Mouse (Mus musculus): ENCODE measurements at regions not wholly inside any gene's neighbourhood (a gene's known extent, or its start where the extent isn't known, plus 50 kb on each side); places are given as distances from the start of the nearest gene placed in this dataset.
"Not testable (repeated sequence)": the region's sequence is repeated elsewhere in the genome, so short reads cannot be mapped to it uniquely, and the experiment has no call there.

DNA sequence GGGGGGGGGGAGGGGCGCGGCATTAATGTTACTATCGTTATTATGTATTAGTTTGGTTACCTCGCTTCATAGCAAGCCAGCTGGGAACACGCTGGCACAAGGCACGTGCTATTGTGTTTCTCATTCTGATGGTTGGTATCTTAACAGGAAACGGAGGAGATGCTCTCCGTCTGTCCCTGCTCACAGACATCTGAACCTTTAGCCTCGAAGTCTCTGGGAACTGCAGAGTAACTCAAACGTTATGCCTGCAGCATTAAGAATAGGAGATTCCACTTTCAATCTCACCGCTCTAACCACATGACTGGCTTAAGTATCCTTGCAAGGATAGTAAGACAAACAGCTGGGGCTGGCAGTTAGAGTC lies 80.0 kb downstream of the Nfkbiz start:
- 80% methylated on average over 11 of the region's 11 CpGs for WGBS
- H3K4me3 ChIP-seq (ENCODE audit: insufficient read depth, low read depth, low read length): no peak overlapping the region
- no peak overlapping the region for H3K27ac ChIP-seq (ENCODE audit: insufficient read depth, low read depth, low read length)

GRCm38 (mm10) chr16:55757952-55758706 lies 80.6 kb downstream of the Nfkbiz start:
- H3K4me1 ChIP-seq (ENCODE audit: control insufficient read depth, insufficient read depth, low read length): no peaks in the 10 kb centered on the region
- TF ChIP-seq CTCF (IDR thresholded peaks at IDR 0.05; ENCODE audit: insufficient read depth, low read depth, low read length) (no peak), POLR2A (IDR thresholded peaks at IDR 0.05; ENCODE audit: insufficient read depth, low read depth, low read length) (no peak)
- no peak overlapping the region for H3K4me3 ChIP-seq (ENCODE audit: insufficient read depth, low read depth, low read length)
- 57% methylated on average over 5 of the region's 5 CpGs for WGBS
- no peak overlapping the region for H3K27ac ChIP-seq (ENCODE audit: insufficient read depth, low read depth, low read length)

More for the DNA sequence above, 80.0 kb downstream of the Nfkbiz start:
- no peaks in the 10 kb centered on the region for H3K4me1 ChIP-seq (ENCODE audit: control insufficient read depth, insufficient read depth, low read length)
- no peak for TF ChIP-seq CTCF (IDR thresholded peaks at IDR 0.05; ENCODE audit: insufficient read depth, low read depth, low read length)
- TF ChIP-seq POLR2A (IDR thresholded peaks at IDR 0.05; ENCODE audit: insufficient read depth, low read depth, low read length): no peak

DNA sequence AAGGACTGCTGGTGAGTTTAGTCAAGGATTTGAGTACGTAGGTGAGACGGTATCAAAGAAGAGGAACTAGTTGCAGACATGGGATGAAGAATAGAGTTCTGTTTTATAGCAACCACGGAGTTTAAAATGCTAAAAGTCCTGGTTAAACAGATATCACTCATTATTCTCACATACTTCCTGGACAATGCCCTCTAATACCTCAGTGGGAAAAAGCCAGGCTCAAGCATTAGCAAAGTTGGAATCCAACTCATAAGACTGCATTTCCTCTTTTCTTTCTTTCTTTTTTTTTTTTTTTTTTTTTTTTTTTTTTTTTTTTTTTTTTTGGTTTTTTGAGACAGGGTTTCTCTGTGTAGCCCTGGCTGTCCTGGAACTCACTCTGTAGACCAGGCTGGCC lies 81.3 kb downstream of the Nfkbiz start:
- H3K4me3 ChIP-seq (ENCODE audit: insufficient read depth, low read depth, low read length); H3K4me1 ChIP-seq (ENCODE audit: control insufficient read depth, insufficient read depth, low read length); H3K27ac ChIP-seq (ENCODE audit: insufficient read depth, low read depth, low read length): not testable (repeated sequence)
- WGBS: 90% methylated on average over 3 of the region's 3 CpGs

- WGBS: 88% methylated on average over 15 of the region's 15 CpGs
- Histone ChIP-seq H3K4me3 (ENCODE audit: insufficient read depth, low read depth, low read length) (no peak overlapping the region), H3K27ac (ENCODE audit: insufficient read depth, low read depth, low read length) (no peak overlapping the region), H3K4me1 (ENCODE audit: control insufficient read depth, insufficient read depth, low read length) (no peaks in the 10 kb centered on the region)
- no peak for TF ChIP-seq CTCF (IDR thresholded peaks at IDR 0.05; ENCODE audit: insufficient read depth, low read depth, low read length)
- TF ChIP-seq POLR2A (IDR thresholded peaks at IDR 0.05; ENCODE audit: insufficient read depth, low read depth, low read length): no peak
Observed at GRCm38 (mm10) chr16:55756764-55757421, 81.8 kb downstream of the Nfkbiz start.

GRCm38 (mm10) chr16:55755309-55755832 lies 83.3 kb downstream of the Nfkbiz start:
- no peaks in the 10 kb centered on the region for H3K4me1 ChIP-seq (ENCODE audit: control insufficient read depth, insufficient read depth, low read length)
- no peak overlapping the region for H3K4me3 ChIP-seq (ENCODE audit: insufficient read depth, low read depth, low read length)
- TF ChIP-seq POLR2A (IDR thresholded peaks at IDR 0.05; ENCODE audit: insufficient read depth, low read depth, low read length) (no peak), CTCF (IDR thresholded peaks at IDR 0.05; ENCODE audit: insufficient read depth, low read depth, low read length) (no peak)
- no peak overlapping the region for H3K27ac ChIP-seq (ENCODE audit: insufficient read depth, low read depth, low read length)
- WGBS: 75% methylated on average over 6 of the region's 6 CpGs

DNA sequence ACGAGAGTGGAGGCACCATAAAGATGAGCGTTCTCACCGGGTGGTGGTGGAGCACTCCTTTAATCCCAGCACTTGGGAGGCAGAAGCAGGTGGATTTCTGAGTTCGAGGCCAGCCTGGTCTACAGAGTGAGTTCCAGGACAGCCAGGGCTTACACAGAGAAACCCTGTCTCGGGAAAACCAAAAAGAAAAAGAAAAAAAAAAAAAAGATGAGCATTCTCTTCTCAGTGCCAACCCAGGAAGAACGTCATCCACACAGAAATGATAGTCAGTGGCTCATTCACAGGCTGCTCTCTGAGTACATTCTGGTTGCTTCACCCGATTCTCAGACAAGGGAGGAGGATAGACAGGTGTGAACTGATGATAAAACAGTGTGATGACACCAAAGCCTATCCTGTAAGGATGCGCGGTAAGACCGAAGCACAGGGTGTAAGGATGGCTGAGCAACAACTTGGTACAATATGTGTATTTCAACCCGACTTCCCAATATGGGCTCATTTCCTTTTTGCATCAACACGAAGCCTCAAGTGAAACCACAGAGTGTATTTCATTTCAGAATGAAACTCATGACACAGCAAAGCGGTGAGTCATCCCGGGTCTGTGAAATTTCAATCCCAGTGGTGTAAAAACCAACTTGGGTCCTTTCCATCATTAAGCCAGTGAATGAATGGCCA lies 84.5 kb downstream of the Nfkbiz start:
- H3K4me1 ChIP-seq (ENCODE audit: control insufficient read depth, insufficient read depth, low read length): no peaks in the 10 kb centered on the region
- H3K27ac ChIP-seq (ENCODE audit: insufficient read depth, low read depth, low read length): no peak overlapping the region
- H3K4me3 ChIP-seq (ENCODE audit: insufficient read depth, low read depth, low read length): no peak overlapping the region
- 87% methylated on average over 14 of the region's 14 CpGs for WGBS
- TF ChIP-seq CTCF (IDR thresholded peaks at IDR 0.05; ENCODE audit: insufficient read depth, low read depth, low read length): no peak
- no peak for TF ChIP-seq POLR2A (IDR thresholded peaks at IDR 0.05; ENCODE audit: insufficient read depth, low read depth, low read length)

DNA sequence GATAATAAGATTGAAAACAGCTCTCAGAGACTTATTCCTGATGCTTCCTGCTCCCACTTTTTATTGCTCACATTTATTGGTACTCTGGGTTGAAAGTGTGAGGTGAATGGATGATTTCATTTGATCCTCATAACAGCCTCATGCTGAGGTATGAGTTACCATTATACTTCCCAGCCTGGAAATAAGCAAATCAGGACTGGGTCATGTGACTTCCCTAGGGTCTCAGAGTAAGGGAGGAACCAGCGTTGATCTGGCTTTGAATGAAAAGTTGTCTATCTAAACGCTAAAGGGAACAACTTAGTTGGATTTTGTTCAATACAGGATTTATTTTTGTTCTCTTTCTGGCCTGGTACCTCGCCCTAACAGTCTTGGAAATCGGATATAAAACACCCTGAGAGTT lies 85.3 kb downstream of the Nfkbiz start:
- no peak overlapping the region for H3K4me3 ChIP-seq (ENCODE audit: insufficient read depth, low read depth, low read length)
- WGBS: 76% methylated on average over 4 of the region's 4 CpGs
- no peak overlapping the region for H3K27ac ChIP-seq (ENCODE audit: insufficient read depth, low read depth, low read length)
- no peaks in the 10 kb centered on the region for H3K4me1 ChIP-seq (ENCODE audit: control insufficient read depth, insufficient read depth, low read length)
- TF ChIP-seq POLR2A (IDR thresholded peaks at IDR 0.05; ENCODE audit: insufficient read depth, low read depth, low read length) (no peak), CTCF (IDR thresholded peaks at IDR 0.05; ENCODE audit: insufficient read depth, low read depth, low read length) (no peak)

- Histone ChIP-seq H3K27ac (ENCODE audit: insufficient read depth, low read depth, low read length) (no peak overlapping the region), H3K4me3 (ENCODE audit: insufficient read depth, low read depth, low read length) (no peak overlapping the region), H3K4me1 (ENCODE audit: control insufficient read depth, insufficient read depth, low read length) (no peaks in the 10 kb centered on the region)
- WGBS: 43% methylated on average over 2 of the region's 2 CpGs
- no peak for TF ChIP-seq CTCF (IDR thresholded peaks at IDR 0.05; ENCODE audit: insufficient read depth, low read depth, low read length)
Observed at GRCm38 (mm10) chr16:55747250-55747649, 91.4 kb downstream of the Nfkbiz start.

GRCm38 (mm10) chr16:55746159-55746558 lies 92.5 kb downstream of the Nfkbiz start:
- no peak for TF ChIP-seq POLR2A (IDR thresholded peaks at IDR 0.05; ENCODE audit: insufficient read depth, low read depth, low read length)
- TF ChIP-seq CTCF (IDR thresholded peaks at IDR 0.05; ENCODE audit: insufficient read depth, low read depth, low read length): no peak
- Histone ChIP-seq H3K4me3 (ENCODE audit: insufficient read depth, low read depth, low read length) (no peak overlapping the region), H3K4me1 (ENCODE audit: control insufficient read depth, insufficient read depth, low read length) (no peaks in the 10 kb centered on the region), H3K27ac (ENCODE audit: insufficient read depth, low read depth, low read length) (no peak overlapping the region)
- 48% methylated on average over 3 of the region's 3 CpGs for WGBS

Data from olfactory bulb, adult 2 months (tissue).